Mouse (Mus musculus) Patski (cell line): ENCODE data around the gene Mup12. TPM values are rescaled to one million over a fixed set of nuclear protein-coding genes. Genes with fewer than 3 reads are reported as not detected.
"Not testable (repeated sequence)": the region's sequence is repeated elsewhere in the genome, so short reads cannot be mapped to it uniquely, and the experiment has no call there.

Experiments
- ATAC-seq: fragments of 100-300 bp; one replicate; pipeline ENCODE4 v1.8.0; 2021
- CTCF ChIA-PET: fragments of 350-600 bp; sonication (Branson Sonifier 250); formaldehyde crosslinking; loops from one replicate; lab custom pipeline; 2022; ENCODE audit warnings: inconsistent platforms; lab: Charles Lee
- POLR2A ChIA-PET: fragments of 350-600 bp; sonication (Branson Sonifier 250); formaldehyde crosslinking; loops from one replicate; lab custom pipeline; 2022; ENCODE audit warnings: antibody characterized with exemption, inconsistent platforms; lab: Charles Lee
- DNase-seq: peaks from one replicate; pipeline ENCODE4 v3.0.0-alpha.2; 2011; ENCODE audit warnings: low read depth, low spot score
- H3K27me3 ChIP-seq: fragments of 371-371 bp; one replicate; pipeline ENCODE4 v1.5.1; 2021
- in situ Hi-C: fragments of 300-500 bp; cut with MboI; formaldehyde crosslinking; loops from 3 replicates; pipeline ENCODE4 v1.11.1; 2018; ENCODE audit warnings: low pct_unique_long_range_greater_than_20kb, mixed read lengths
- polyA plus RNA-seq: library from polyadenylated mRNA; unstranded; gene quantifications from one replicate; pipeline ENCODE4 v1.2.3, GENCODE M21; 2021

Mup12 gene
- polyA plus RNA-seq = not detected

GRCm38 (mm10) chr4:60741226-60741625, at the start of gene Mup12:
Mup12 (minus strand) TSS chr4:60741326.
- CTCF ChIA-PET, ATAC-seq, DNase-seq, POLR2A ChIA-PET, in situ Hi-C loops, H3K27me3 ChIP-seq: not testable (repeated sequence)

Other genes starting within 250 kb of the Mup12 start
- not detected for gene Mup1, start 239.4 kb downstream of the Mup12 start, polyA plus RNA-seq
- not detected for gene Mup10, start 159.1 kb downstream of the Mup12 start, polyA plus RNA-seq
- gene Mup11, start 78.9 kb downstream of the Mup12 start, polyA plus RNA-seq = not detected
- gene Mup22, start 80.1 kb upstream of the Mup12 start, polyA plus RNA-seq = not detected